In genomic region chr9:101404441-101405081, GRCm38 (mm10) we compare ENCODE assay signal across 8 mouse cellular contexts.
A peak's percentile ranks its signal among the peaks of the same experiment; 100 is the strongest.
DNase-seq lines count a peak whose midpoint lies in the region; ATAC-seq lines count a peak whose summit lies in the region.

No protein-coding gene starts in this region.

- no peak for ATAC-seq in megakaryocyte-erythroid progenitor cell, adult 5-6 weeks (replicated peaks; ENCODE audit: low FRiP score, low TSS enrichment, poor library complexity, severe bottlenecking)

- intact Hi-C loops in gastrocnemius, postnatal 36 days (cut with DNase I), result loop anchor here (10.0 kb wide), 1 partner anchor 210 kb away; no protein-coding TSS in a partner anchor

- peak; percentile 15 for DNase-seq in gastrocnemius, postnatal 25 days
- no peak for DNase-seq in gastrocnemius, postnatal 36 days
- peak; percentile 92 for DNase-seq in Muller cell, postnatal 12 days (ENCODE audit: inconsistent ontology term)
- DNase-seq in cerebellum, postnatal 14 days, result peak; percentile 74 to 75
- DNase-seq in layer of hippocampus, postnatal 36 days, result peak; percentile 36 to 44
- DNase-seq in testis, postnatal 10 days (ENCODE audit: low spot score), result no peak
- DNase-seq in heart, adult 9 months (ENCODE audit: low spot score in 2 of 2), result no peak

Comparison
In these comparisons a context has a peak if more than half of its experiments do, and no peak if none do; other contexts are left out.
1. DNase-seq: peak in gastrocnemius, postnatal 25 days (single experiment), Muller cell, postnatal 12 days (single experiment), cerebellum, postnatal 14 days (2 of 2) and layer of hippocampus, postnatal 36 days (2 of 2); none in gastrocnemius, postnatal 36 days (0 of 2), testis, postnatal 10 days (single experiment) and heart, adult 9 months (0 of 2).